Mouse (Mus musculus): ENCODE data around the gene Fbxw10.

The Fbxw10 gene

DNA sequence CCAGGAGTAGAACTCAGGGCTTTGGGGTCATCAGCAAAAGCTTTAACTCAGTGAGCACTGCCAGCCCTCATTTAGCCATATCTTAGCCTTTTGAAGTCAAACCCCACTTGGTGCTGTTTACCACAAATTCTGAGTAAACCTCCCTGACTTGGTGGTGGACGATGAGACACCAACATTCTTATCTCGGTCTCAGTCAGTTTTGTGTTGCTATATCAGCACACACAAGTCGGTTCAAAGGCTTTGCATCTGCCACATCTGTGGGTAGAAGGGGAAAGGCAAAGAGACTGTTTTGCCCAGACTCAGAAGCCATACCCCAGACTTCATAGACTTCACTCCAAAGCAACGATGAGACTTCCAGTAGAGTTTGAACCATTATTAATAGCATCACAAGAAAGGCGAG, 2.3 kb upstream of the Fbxw10 start:
- DNase-seq: no peak

DNA sequence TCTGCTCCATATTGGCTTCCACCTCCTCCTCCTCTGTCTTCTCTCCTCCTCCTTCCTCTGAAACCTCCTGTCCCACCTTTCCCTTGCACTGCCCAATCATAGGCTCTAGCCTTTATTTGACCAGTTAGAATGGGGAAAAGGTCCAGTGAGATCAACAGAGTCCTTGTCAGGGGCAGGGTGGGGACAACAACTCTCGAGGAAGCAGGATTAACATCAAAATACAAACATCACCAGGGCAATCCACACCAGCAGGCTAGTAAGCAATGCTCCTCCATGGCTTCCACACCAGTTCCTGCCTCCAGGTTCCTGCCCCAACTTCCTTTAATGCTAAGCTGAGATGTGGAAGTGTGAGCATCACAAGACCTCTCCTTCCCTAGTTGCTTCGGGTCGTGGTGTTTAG, 1.1 kb upstream of the Fbxw10 start:
- no peak for DNase-seq

DNA sequence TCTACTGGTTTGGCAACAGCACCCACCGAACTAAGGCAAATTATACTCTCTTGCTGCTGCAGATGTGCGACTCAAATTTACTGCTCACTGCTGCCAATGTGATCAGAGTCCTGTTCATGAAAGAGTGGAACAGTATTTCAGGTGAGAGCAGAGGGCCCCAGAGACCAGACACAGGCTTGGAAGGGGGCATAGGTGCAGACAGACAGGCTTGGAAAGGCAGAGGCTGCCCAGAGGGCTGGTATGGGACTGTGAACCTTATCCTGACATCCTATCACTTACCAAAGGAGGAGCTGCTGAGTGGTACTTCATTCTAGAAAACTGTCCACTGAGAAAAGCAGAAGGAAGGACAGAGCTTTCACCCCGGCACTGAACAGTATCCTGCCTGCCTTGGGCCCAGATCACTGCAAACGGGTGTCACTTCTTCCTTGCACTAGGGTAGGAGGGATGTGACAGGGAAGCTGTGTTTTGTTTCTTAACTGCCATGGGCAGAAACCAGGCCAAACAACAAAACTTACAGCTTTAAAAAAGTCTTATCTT, 854 bp downstream of the Fbxw10 start:
- DNase-seq: no peak

DNA sequence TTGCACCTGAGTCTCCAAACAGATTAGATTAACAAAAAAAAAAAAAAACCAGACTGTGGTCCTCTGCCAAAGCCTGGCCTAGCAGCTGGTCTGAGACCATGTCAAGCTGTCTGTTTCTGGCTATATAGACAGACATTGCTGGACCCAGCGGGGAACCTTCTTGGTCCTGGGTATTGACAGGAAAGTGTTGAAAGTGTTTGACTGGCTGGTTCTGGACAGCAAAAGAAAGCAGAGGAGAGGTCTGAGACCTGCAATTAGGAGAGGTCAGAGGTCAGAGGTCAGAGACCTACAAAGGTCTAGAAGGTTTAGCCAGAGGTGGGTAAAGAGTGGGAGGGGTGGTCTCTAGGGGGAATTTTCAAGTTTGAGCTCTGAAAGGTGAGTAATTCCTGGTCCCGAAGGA, 1.4 kb downstream of the Fbxw10 start:
- no peak for DNase-seq

DNA sequence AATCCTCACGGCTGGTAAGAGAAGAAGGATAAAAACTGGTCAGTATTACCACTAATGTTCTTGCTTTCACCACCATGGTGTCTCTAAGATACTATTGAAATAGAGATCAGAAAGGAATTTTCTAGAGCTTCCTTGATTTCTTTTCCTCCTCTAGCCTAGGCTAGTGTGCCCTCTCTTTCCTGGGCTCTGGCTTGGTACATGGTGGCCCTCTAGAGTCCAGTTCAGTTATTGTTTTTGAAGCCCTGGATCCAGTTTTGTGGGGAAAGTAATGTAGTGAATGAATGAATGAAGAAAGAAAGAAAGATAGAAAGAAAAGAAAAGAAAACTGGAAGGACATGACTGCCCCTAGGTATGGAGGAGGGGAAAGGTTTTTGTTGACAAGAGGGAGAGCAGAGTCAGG, 4.3 kb downstream of the Fbxw10 start:
- no peak for DNase-seq

DNA sequence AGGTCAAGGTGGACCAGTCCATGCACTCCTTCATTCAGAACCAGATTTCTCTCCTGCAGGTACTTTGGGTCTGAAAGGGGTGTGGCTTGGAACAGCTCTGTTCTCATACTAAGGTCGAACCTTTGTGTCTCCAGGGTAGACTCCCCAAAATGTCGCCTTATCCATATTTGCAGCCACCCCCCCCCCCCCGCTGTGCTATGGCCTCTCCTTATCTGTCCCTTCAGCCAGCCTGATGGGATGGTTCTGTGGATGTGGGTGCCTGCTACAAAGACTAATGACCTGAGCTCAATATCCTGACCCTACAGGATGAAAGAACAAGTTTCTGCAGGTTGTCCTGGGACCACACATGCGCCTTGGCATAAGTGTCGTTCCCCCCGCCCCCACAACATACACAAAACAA, 6.5 kb downstream of the Fbxw10 start:
- DNase-seq: no peak

DNA sequence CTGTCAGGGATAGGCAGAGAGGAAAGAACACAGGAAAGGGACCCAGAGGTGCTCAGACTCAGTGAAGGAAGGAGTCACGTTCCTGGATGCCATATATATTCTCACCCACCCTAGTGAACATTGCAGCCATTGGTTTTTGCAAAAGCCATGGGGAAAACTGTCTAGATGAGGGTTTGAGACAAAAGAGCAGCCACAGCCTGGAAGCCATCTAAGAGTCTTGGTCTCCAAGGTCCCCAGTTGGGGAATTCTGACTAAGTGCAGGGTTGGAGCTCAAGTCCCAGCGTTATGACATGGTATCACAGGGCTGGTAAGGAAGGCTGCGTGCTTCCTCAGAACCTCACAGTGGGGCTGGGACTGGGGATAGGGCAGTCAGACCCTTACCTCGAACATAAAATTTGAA, 18.7 kb downstream of the Fbxw10 start:
- no peak for DNase-seq

DNA sequence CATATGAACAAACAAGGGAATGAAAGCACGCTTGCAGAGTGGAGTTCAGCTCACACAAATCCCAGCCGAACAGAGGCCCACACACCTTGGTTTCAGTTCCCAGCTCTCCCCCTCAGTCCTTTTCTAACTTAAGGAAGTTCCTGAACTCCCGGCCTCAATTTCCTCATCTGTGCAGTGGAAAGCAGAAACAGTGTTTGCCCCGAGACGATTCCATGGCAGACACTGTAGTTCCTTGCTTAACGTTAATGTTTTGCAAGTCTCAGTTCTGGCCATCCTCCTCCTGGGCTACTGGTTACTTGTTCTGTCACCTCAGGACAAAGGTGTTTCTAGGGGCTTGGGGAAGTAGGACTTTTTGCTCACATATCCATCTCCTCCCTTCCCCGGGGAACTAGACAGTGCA, 19.8 kb downstream of the Fbxw10 start:
- DNase-seq: no peak

DNA sequence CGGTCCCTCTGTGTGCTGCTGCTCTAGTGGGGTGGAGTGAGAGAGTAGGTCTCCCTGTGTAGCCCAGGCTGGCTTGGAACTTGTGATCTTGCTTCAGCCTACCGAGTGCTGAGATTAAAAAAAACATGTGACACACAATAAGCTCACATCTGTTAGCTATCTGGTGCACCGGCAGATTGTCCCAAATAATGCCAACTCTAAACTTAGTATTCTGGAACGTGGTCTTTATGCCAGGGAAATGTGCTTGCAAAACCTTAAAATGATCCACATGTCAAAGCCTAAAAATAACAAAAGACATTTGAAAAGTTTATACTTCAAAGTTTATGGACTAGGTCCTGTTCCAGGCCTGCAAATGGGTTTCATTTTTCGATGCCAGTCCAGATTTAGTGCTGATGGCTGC, 22.3 kb downstream of the Fbxw10 start:
- DNase-seq: no peak

DNA sequence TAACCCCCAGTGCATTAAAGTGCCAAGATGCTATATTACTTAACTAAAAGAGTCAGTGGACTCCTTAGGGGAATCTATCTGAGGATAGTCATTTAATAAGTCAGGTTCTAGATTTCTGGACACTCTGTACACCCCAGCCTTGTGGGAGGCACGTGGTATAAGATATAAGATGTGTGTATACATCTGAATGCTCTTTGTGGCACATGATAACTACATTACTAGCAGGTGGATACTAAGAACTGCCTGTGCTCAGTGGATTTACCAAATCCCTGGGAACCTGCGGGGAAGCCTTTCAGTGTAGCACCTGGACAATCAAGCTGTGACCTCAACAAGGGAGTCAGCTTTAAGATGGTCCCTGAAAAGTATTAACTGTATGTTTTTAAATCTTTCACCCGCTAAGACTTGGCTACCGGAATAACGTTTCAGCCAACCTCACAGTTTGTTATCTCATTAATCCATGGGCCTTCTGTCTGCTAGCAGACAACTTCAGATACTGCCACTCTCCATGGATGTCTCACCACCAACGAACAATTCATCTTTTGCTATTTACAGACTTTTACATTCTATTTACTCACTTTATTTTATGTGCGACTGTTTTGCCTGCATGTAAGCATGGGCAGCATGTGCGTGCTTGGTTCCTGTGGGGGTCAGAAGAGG, 23.0 kb downstream of the Fbxw10 start:
- DNase-seq: no peak

DNA sequence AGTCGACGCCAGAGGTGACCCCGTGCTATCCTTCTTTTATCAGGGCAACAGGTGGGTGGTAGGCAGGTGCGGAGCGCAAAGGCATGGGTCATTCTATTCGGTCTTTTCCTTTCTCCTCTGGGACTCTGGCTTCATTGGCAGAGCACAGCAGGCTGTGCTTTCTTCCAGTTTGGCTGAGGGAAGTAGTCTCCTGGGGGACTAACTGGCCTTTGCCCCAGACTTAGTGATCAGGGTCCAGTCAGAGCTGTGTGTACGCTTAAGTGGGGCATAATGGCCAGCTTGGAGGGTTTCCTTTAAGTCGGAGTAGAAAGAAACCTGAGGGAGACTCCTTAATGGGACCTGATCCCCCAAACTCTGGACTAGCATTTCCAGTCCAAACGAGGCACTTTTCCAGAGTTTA, 26.6 kb downstream of the Fbxw10 start:
- no peak for DNase-seq

DNA sequence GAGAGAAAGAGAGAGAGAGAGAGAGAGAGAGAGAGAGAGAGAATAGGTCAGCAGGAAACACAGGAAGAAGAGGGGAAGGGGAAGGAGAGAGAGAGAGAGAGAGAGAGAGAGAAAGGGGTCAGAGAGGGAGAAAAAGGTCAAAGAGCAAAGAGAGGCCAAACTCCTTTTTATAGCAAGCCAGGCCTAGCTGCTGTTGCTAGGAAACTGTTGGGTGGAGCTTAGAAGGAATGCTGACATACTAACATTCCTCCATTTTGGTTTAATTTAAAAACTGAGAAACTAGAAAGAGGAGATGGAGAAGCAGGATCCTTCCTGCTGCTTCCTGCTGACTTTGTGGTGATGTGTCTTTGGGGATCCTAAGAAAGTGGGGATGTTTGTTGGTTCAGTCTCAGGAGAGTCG, 28.8 kb downstream of the Fbxw10 start:
- no peak for DNase-seq

DNA sequence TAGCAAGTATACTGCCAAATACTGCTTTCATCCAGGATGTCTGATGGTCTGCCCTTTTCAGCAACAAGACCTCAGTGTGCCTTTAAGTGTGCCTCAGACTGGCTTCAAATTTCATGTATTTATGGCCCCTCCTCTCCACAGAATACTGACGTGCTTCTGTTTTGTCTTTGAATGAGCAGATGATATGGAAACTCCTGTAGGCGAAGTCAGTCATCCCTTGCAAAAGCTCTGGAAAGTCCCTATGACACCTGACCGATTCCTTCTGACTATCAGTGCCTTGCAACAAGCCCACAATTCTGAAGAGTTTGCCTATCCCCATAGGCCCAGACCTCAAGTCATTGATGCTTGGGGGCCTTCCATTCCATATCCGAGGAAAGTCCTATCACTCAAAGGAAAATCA, 29.6 kb downstream of the Fbxw10 start:
- DNase-seq: no peak

DNA sequence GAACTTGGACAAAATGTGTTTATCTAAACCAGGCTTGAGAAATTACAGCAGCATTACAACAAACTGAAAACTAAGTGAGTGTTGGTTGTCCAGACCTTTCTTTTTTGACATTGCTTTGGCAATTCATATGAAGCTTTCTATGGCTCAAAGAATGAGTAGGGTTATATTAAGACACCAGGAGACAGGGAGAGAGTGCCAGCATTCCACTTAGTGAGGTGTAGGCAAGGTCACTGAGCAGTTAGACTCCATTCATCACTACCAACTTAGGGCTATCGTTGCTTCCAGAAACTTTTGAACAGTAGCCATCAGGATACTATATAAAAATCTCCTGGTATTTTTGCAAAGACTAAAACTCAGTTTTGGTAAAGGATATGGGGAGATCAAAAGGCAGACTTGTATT, 30.5 kb downstream of the Fbxw10 start:
- no peak for DNase-seq

DNA sequence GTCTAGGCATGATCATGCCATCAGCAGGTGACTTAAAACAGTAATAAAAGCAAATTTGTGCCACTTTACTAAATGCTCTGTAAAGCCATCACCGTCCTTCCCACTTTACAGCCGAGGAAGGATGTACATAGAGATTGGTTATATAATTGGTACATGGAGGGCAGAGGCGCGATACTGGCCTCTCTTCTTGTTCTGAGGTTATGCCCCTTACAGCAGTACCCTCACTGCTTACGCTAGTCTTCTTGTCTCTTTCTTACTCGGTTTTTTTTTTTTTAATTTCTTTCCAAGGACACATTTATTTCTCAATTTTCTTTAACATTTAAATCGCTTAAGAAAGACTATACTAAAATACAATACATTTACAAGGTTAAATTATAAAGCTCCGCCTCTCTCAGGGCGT, 31.9 kb downstream of the Fbxw10 start:
- peak; percentile 39 for DNase-seq

DNA sequence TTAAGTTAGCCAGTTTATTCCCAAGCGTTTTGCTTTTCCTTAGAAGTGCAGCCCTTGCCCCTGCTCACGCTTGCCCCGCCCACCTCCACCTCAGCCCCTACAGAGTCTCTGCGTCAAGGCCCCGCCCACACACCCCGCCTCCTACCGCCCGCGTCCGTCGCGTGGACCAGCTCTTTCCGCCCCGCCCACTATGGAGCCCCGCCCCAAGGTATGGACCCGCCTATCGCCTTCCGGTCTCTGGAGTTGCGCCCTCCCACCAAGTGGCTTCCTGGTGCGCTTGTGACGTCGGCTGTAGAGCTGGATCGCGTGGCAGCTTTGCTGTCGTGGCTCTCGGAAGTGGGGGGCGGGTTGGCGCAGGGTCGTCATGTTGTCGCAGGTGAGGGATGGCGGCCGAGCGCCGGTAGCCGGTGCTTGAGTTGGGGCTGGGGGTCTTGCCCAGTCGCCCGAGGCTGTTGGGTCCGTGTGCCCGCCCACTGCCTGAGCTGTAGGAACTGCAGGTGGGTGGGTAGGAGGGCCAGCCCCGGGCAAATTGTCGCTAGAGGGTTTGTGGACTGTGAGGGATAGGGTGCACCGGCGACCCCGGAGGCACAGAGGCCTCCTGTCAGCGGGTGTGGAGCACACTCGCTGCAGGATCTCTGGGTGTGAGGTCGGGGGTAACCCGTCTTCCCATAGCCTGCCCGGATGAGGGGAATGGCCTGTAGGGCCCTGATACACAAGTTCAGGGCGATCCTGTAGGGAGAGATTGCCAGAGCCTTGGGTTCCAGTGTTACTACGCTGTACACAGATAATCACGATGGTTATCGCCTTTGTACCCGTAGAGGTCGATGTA, 32.6 kb downstream of the Fbxw10 start, which contains the start of gene Tvp23b:
Gene Tvp23b, plus strand, starts transcription at position 236 of the 829 bp plus-strand sequence.
- peak; percentile 97 for DNase-seq

DNA sequence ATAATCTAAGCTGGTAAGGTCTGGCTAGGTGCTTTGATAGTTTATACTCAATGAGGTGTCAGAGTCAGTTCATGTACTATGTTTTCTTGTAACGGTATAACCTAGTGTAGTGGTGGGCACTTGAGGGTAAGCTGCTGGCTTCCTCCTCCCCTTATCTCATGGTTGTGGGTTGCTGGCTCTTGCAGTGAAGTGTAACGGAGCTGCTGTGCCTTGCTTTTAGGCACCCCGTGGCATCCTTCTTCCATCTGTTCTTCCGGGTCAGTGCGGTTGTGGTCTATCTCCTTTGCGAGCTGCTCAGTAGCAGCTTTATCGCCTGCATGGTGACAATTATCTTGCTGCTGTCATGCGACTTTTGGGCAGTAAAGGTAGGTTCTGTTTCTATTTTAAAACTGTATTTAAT, 36.5 kb downstream of the Fbxw10 start:
- DNase-seq: no peak

DNA sequence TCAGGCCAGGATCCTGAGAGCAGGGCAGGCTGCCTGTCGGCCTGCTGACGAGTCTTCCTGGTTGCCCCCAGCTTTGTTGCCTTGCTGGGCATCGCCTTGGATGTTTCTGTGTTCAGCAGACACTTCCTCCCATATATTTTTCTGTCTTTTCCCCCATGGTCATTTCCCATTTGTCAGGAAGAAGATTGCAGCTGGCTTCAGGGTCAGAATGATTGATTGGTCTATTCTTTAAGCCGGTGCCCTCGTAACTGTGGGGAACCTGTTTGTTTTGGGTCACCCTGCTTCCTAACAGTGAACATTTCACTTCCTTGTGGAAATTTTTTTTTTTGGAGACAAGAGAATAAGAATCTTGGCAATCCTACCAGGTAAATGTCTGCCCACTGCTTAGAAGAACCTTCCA, 38.5 kb downstream of the Fbxw10 start:
- no peak for DNase-seq

DNA sequence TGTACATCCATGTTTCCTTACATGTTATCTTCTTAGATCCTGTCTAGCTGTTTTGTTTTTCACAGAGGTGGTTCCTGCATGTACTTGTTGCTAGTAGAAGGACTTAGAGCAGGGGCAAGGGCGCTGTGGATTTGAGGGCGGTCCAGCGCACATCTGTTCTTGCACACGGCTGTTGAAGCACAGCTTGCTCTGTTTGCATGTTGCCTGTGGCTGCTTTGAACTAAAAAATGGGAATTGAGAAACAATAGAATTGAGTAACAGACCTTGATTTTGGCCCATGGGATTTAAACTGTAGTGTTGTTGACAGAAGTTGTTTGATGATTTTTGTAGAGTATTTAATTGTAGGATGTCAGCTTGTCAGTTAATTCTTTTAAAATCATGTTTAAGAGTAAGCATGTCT, 43.9 kb downstream of the Fbxw10 start:
- no peak for DNase-seq

DNA sequence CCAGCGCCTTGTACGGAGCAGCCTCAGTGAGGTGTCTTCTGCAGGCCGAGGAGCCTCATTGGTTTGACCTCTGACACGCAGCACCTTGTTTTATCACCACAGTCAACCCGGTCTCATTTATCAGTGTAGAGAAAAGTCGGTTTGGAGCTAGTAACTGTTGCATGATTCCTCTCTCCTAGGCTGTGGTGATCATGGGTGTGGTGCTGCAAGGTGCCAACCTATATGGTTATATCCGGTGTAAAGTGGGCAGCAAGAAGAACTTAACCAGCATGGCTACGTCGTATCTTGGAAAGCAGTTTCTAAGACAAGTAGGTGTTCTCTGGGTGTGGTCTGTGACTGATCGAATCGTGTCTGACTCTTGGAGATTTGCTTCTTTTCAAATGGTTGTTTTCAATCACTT, 44.9 kb downstream of the Fbxw10 start:
- DNase-seq: no peak

DNA sequence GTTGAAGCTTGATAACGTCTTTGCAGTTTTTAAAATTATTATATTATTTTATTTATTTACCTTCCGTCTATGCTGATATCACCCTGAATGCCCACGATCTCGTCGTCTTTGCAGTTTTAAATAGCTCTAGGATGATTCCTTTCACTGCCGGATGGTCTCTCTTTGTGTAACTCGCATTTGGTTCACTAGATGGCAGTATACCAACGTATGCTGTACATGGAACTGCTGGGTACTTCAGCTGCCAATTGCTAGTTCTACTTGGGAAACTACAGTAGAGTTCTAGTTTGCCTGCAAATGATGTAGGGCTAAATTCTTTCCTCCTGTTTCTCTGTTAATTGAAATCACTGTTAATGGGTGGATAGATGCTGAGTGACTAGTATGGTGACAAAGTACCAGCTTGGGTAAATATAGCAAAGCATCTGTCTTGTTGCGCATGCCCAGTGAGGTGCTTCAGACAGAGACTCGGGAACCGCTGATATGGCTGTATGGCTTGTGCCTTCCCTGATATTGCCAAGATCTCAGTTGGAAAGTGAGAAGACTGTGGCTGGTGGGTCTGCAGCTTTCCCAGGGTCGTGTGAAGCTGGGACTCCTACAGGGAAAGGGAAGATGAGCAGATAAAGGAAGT, 54.9 kb downstream of the Fbxw10 start:
- DNase-seq: no peak

DNA sequence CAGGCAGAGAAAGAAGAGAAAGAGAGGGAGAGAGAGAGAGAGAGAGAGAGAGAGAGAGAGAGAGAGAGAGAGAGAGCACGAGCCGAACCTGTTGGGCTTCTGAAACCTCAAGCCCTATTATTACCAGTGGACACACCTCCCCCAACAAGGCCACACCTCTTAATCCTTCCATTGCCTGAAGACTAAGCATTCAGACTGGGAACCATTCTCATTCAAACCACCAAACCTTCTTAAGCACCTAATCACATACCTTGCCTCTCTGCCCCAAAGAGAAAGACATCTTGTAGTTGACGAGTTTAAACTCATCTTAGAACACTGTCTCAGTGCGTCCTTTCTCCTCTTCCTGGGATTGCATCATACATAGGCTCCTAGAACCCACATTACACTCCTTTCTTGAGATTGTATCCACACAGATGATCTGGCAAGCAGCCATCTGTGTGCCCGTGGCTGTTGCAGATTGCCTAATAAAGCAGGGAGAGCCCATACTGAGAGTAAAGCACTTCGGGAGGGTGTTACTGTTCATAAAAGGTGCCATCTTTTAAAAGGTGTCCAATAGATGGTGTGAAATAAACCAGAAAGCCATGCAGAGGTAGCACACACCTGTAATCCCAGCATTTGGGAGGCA, 57.1 kb downstream of the Fbxw10 start:
- no peak for DNase-seq

DNA sequence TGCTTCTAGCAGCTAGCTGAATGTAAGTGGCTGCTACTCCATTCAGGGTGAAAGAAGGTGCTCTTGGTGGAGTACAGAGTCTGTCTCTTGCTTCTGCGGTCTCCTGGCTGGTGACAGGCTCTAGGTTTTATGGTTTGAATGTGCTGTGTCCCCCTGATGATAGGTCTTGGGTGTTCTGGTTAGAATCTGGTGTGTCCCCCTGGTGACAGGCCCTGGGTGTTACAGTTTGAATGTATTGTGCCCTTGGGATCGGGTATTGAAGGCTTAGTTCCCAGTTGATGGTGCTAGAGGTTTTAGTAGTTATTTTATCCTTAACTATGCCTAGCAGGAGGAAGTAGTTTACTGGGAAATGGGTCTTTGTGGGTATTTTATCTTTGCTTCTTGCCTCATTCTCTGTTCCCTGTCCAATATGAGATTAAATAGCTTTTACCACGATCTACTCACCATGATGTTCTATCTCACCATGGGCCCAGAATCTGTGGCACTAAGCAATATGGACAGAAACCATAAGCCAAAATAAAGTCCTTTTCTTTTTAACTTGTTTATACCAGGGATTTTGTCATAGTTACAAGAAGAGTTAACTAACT, 62.9 kb downstream of the Fbxw10 start:
- no peak for DNase-seq
